Mouse (Mus musculus) bone marrow macrophage, adult 2 months (primary cell): ENCODE data around the gene Insyn1.

Source experiments
- CTCF ChIP-seq: IDR thresholded peaks from 2 replicates; pipeline ENCODE4 v1.5.1; 2012; ENCODE audit warnings: low read depth, mild to moderate bottlenecking, low read length, moderate library complexity
- POLR2A ChIP-seq: IDR thresholded peaks from 2 replicates; pipeline ENCODE4 v1.6.1; 2012; ENCODE audit warnings: mild to moderate bottlenecking, low read depth, low read length, borderline replicate concordance

DNA sequence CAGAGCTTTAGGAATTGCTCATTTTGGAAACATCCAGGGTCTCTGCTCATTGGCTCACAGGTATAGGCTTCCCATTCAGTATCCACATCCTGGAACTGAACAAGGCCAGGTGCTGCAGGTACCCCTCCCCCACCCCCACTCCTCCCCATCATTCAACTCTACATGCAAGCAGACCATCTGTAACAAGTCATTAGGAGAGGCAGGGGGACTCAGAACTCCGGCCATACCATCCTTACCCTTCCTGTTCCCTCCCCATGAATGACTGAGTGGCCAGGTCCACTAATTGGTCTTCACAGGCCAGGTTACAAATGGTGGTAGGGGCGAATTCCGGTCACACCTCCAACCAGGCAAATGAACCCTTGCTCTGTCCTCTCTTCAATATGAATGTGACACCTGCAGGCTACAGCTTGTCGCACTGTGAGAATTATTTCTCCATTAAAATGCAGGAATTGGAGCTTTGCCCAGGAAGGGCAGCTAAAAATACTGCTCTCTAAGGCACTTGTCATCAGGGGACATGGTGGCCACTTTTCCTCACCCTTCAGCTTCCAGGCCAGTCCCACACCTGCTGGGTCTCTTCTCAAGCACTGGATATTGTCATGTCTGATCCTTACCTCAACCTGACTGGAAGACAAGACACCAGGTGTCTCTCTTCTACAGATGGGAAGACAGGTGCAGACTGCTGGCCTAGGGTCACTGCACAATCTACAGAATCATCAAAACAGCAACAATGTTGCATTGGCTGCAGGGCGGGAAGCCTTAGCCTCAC is 32.6 kb downstream of the Insyn1 start:
- TF ChIP-seq CTCF (no peak), POLR2A (no peak)
